Mouse (Mus musculus) heart, postnatal 10 days (tissue): Measurements from ENCODE around the gene Sbp. TPM values are rescaled to one million over a fixed set of nuclear protein-coding genes. Genes with fewer than 3 reads are reported as not detected.
"Not testable (repeated sequence)": the region's sequence is repeated elsewhere in the genome, so short reads cannot be mapped to it uniquely, and the experiment has no call there.

Experiments
- DNase-seq, 2 experiments: peaks; one replicate each; pipeline ENCODE4 v3.0.0; 2021
- intact Hi-C: fragments of 180-260 bp; cut with DNase I; formaldehyde crosslinking; loops from one replicate; pipeline ENCODE4 v1.15.1; 2025
- total RNA-seq, 2 experiments: library from RNA; stranded (reverse); gene quantifications; 2 replicates each; pipeline ENCODE4 v1.2.3; 2021

The Sbp gene
- total RNA-seq, result not detected

- intact Hi-C loops, result no loop called here
- no peak for DNase-seq
These were observed at the start of gene Sbp for GRCm38 (mm10) chr17:23941372-23941771. TSS of gene Sbp (plus strand) at chr17:23941672.

DNA sequence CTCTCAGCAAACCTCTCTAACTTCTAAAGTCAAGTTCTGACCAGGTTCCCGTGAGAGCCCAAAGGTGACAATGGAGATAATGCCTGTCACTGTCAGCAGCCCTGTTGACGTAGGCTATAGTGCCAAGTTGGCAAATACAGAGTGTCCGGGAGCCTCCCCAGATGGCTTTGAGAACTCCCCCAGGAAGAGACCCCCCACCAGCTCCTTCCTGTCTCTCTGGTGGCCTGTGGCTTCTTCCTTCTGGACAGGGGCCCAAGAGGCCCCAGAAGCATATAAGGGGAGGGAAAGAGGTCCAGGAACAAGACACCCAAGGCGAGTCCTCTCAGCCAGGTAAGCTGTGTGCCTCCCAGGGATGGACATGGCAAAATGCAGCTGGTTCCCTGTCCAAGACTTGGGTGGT, 24.3 kb upstream of the Sbp start, which contains the start of gene Dcpp3:
Gene Dcpp3, plus strand, starts transcription at position 301 of the 400 bp plus-strand sequence.
- DNase-seq, intact Hi-C loops: not testable (repeated sequence)

- intact Hi-C loops, result no loop called here
- DNase-seq, result peak; percentile 94 to 95
These were observed 16.9 kb upstream of the Sbp start for GRCm38 (mm10) chr17:23924531-23925007.

DNA sequence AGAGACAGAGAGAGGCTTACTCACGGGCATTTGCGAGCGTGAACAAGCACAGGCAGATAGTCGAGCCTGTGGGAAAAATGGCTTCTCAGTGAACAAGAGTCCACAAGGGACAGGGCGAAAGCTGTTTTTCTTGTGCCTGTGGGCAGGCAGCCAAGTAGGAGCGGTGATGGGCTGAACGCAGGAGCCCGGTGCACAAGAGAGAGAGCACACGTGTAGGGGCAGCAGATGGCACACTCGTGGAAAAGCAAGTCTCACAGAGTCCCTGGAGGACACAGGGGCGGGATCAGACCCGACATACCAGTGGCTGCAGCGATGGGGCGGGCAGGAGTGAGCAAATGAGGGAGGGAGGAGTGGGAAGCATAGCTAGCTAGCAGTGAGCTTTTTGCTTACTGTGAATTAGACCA, 16.4 kb upstream of the Sbp start:
- intact Hi-C loops, result no loop called here
- peak; percentile 66 to 76 for DNase-seq

GRCm38 (mm10) chr17:23931157-23931556, 10.3 kb upstream of the Sbp start:
- intact Hi-C loops, result no loop called here
- DNase-seq, result no peak

- DNase-seq, intact Hi-C loops: not testable (repeated sequence)
These were observed 6.0 kb downstream of the Sbp start for GRCm38 (mm10) chr17:23947486-23947885.

- DNase-seq, result peak in 1 of 2 experiments; percentile 12
- intact Hi-C loops, result no loop called here
These were observed 7.6 kb downstream of the Sbp start for GRCm38 (mm10) chr17:23949068-23949467.

GRCm38 (mm10) chr17:23950828-23951227, 9.4 kb downstream of the Sbp start:
- DNase-seq, intact Hi-C loops: not testable (repeated sequence)

- intact Hi-C loops, result no loop called here
These were observed 13.7 kb downstream of the Sbp start, which contains the start of gene Sbpl for GRCm38 (mm10) chr17:23955174-23955573. TSS of gene Sbpl (minus strand) at chr17:23955274.

GRCm38 (mm10) chr17:23960084-23960738, 18.7 kb downstream of the Sbp start:
- intact Hi-C loops, result loop anchor here (1.0 kb wide), 3 partner anchors 86 to 186 kb away; no protein-coding TSS in a partner anchor

More at GRCm38 (mm10) chr17:23955174-23955573, 13.7 kb downstream of the Sbp start, which contains the start of gene Sbpl:
- no peak for DNase-seq

DNA sequence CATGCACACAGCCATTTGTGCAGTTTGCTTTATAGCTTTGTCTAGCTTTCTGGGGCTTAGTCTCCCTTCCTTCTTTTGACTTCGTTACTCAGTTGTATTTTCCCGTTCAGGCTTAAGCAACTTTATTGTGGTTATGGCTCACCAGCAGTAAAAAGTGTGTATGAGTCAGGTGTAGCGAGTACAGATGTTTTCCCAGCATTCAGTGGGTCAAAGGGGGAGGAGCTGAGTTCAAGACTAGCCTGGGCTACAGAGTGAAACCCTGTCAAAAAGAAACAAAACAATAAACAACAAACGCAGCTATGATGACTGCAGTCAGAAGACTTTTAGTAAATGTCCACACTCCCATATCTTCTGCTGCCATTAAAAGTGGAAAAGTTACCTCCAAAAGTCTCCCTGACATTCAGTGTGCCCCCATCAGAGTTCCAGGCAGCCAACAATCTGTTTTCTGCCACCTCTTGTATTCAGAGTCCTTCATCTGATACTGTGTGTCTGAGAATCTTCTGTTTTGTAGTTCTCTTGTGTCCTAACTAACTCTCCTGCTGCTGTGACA, 20.2 kb downstream of the Sbp start:
- DNase-seq, result no peak
- intact Hi-C loops, result no loop called here

More at GRCm38 (mm10) chr17:23960084-23960738, 18.7 kb downstream of the Sbp start:
- DNase-seq, result peak; percentile 82 to 88

DNA sequence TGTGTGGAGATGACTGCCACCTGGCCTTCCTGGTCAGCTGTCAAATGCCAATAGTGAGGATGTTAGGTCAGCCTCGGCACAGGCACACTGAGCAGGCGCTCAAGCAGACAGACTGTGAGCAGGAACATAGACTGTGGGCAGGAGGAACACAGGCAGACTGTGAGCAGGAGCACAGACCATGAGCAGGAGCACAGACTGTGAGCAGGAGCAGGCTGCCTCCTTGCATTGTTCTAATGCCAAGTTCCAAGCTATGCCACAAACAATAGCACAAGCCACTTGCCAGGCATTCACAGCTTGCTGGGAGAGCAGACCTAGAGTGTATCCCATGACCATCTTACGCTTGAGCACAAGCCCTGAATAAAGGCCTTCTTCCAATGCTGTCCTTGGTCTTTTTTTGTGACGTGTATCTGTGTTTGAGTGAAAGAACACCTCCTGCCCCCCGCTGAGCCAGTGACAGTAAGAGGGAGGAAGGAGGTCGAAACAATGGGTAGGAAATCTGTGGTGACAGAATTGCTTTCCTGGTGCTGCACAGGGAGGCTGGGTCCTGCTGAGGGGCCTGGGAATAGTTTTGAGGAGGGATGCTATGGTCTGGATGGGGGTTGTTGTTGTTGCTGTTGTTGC, 24.4 kb downstream of the Sbp start:
- intact Hi-C loops, result no loop called here
- DNase-seq, result no peak

- no peak for DNase-seq
- intact Hi-C loops, result no loop called here
These were observed 25.4 kb downstream of the Sbp start for GRCm38 (mm10) chr17:23966658-23967401.

DNA sequence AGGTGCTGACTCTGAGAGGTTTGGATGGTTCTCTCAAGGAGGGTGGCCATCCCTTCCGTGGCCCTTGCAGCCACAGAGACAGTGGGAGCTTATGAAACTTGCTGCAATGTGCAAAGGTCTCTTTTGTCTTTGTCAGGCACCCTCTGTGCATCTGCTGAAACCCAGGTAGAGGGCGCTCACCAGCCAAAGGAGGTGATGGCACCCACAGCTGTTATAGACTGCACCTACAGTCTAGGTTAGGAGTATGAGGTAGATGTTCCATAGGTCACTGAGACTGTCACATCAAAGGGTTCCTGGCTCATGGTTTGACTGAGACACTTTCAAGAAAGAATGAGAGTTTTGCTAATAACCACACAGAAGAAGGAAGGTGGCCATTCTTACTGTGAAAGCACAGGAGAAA, 27.3 kb downstream of the Sbp start:
- DNase-seq, result no peak
- intact Hi-C loops, result loop anchor here (2.0 kb wide), 1 partner anchor 24 kb away; no protein-coding TSS in a partner anchor

DNA sequence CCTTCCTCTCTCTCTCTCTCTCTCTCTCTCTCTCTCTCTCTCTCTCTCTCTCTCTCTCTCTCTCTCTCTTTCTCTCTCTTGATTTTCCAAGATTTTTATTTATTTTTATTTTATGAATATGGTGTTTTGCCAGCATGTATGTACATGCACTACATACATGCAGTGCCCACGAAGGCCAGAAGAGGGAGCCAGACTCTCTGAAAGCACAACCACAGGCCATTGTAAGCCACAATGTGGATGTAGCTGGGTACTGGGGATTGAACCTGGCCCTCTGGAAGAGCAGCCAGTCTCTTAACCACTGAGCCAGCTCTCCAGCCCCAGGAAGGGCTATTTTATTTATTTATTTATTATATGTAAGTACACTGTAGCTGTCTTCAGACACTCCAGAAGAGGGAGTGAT, 27.8 kb downstream of the Sbp start:
- DNase-seq, result peak; percentile 71 to 84
- intact Hi-C loops, result loop anchor here (2.0 kb wide), 1 partner anchor 24 kb away; no protein-coding TSS in a partner anchor

DNA sequence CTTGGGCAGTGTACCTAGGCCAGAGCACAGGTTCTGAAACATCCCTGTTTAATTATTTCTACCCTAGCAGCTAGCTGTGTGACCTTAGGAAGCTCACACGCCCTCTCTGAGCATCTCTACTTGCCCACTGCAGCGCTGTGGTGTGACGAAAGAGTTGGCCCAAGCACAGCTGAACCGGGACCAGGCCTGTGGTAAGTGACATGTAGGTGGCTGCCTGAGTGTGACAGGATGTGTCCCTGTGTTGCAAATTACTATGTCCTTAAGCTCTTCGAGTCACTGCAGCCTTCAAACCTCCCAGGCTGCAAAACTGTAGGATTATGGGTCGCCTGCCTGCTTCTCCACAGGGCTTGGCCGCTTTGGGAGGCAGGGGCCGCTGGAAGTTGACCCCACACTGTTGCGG, 29.8 kb downstream of the Sbp start:
- intact Hi-C loops, result no loop called here
- DNase-seq, result no peak

DNA sequence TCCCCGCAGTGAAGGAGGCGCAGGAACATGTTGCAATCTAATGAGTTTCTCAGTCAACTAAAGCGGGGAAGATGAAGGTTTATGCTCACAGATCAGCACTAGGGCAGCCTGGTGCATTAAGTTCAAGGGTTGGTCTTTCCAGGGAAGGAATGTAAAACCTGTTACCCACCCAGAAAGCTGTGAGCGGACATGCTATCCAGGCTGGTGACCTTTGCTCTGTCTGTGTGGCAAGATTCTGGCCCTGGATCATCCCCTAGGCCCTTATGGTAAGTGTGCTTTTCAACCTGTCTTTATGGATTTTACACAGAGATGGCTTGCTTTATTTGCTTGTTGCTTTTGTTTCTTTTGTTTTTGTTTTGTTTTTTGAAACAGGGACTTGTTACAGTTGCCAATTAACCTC, 35.2 kb downstream of the Sbp start:
- DNase-seq, result no peak
- intact Hi-C loops, result no loop called here

DNA sequence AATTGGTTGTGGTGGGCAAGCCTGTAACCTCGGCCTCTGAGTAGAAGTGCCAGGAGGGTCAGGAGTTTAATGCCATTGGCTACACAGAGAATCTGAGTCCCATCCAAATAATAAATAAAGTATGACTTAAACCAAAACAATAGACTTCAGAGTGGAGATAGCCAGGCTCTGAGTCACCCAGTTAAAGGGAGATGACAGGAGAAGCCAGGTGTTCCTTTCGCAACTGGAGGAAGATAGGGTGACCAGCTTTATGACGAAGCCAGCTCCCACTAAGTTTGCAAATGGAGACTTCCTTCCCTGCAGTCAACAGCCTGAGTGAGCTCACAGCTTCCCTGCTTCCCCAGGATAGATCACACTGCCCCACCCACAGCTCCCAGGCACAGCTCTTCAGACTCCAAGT, 38.0 kb downstream of the Sbp start:
- DNase-seq, result no peak
- intact Hi-C loops, result no loop called here

GRCm38 (mm10) chr17:23980297-23980909, 38.9 kb downstream of the Sbp start, which contains the start of gene Prss30:
TSS of gene Prss30 (minus strand) at chr17:23980566.
- DNase-seq, result no peak
- intact Hi-C loops, result no loop called here

DNA sequence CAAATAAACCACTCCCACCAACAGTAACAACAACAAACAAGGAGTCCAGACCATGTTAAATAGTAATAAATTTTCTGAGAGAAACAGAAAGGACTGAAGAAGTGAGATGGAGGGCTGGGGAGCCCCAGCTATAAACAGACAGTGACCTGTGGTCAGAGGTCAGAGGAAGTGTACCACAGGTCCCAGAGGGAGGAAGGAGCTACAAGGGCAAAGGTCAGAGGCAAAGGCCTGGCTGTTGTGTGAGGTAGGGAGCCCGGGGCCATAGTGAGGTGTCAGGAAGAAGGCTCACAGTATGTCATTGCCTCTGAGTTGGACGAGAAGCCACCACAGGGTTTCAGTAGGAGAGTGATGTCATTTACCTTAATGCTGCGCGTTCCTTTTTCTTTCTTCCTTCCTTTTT, 41.4 kb downstream of the Sbp start:
- intact Hi-C loops, result no loop called here
- DNase-seq, result no peak
